Mouse (Mus musculus) right cerebral cortex, adult 18-20 months (tissue): Measurements from ENCODE around the gene Ak1.

Source experiments
- DNase-seq: peaks from one replicate; pipeline ENCODE4 v3.0.0; 2022; ENCODE audit warnings: mixed read lengths

Gene Ak1

DNA sequence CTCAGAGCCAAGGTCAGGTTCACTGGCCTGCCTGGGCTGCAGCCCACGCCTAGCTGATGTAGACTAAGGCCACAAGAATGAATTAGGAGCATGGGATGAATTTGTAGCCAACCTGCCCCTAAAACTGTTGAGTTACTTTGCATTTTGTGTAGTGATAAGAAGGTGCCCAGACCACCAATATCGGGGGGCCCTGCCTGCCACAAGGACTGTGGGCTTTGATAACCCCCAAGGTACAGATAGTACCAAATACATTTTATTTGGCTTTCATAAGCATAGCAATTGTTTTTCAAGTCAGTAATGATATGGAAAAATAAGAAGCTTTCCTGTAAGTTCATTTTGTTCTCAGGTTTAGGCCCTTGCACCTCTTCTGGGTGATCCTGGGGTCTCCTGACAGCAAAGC is 37.3 kb downstream of the Ak1 start:
- no peak for DNase-seq

DNA sequence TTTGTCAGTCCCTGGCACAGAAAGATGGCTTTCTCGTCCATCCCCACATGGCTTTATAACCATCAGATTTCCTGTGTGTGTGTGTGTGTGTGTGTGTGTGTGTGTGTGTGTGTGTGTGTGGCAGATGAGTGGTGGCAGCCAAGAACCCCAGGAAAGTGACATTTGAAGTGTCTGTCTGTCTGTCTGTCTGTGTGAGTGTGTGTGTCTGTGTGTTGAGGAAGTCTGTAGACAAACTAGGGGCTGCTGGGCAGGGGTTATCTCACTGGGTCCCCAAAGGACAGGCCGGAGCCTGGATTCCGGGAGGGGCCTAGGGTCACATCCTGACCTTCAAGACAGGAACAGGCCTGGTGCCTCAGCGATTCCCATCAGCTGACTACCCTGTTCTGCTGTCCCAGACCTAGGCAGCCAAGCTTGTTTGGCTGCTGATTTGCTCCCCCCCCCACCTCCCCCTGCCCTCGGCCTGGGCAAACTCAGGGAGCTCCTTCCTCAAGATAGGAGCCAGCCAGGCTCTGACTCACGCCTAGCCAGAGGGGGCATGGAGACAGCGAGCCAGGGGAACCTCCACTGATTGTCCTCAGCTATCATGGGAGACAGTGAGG is 40.0 kb downstream of the Ak1 start:
- no peak for DNase-seq

DNA sequence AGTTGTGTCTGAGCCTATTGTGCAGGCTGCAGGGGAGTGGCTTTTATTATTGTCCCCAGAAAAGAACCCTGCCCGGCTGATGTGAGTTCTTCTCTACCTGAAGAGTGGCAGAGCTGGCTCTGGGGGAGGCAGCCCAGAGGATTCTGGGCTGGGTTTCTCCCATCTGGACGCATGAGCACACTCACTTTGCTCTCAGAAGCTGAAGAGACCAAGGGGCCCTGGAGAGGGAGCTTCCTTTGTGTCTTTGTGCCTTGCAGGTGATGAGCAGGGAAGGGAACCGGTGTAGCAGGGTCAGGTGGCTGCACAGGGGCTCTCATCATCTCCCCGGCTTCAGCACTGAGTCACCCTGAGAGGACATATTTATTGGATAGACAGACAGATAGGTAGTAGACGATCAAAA is 40.7 kb downstream of the Ak1 start:
- DNase-seq: no peak

DNA sequence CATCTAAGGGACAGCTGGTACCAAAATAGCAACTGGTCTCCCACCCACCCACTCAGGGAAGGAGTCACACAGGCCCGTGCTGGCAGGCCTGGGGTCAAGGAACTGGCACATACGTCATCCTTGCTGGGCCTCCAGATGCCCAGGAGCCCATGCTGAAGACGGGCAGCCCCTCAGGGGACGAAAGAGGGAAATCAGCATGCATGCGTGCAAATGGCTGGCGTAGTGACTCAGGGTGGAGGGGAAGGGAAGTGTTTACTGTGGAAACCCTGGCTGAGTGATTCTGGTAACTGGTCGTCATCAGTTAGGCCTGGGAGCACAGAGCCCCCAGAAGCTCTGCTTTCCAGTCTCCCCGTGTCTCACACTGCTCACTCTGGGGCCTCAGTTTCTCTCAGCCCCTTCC is 43.8 kb downstream of the Ak1 start:
- no peak for DNase-seq

DNA sequence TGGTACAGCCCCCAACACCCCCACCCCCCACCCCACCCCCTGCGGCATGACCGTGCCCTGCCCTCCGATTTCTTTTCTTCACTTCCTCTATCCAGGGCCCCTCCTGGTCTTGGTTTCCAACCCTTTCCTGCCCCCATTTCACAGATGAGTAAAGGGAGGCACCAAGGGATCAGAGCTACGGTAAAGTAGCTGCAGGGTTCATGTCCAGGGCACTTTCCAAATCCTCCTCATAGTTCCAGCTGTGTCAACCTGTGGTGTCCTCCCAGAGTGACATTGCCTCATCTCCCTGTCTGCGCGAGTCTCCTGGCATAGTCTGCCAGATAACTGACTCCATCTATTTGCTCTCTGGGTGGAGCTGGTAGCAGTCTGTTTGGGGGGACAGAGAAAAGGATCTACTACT is 44.3 kb downstream of the Ak1 start:
- DNase-seq: no peak

DNA sequence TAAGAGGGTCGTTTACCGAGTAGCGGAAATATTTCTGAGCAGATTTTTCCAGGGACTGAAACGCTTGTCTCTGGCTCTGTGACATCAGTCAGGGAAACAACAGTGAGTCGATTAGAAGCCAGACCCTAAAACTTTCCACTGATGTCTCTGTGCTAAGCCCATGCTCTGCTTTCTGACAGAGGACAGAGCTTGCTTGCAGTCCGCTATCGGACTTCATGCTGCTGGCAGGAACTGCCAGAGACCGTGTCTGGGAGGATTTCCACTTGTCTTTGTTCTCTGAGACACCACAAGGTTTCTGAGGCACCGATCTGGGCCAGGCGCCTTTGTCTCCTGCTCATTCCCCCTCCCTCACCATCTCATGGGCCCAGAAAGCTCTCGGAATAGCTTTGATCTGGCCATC is 46.2 kb downstream of the Ak1 start:
- DNase-seq: no peak

DNA sequence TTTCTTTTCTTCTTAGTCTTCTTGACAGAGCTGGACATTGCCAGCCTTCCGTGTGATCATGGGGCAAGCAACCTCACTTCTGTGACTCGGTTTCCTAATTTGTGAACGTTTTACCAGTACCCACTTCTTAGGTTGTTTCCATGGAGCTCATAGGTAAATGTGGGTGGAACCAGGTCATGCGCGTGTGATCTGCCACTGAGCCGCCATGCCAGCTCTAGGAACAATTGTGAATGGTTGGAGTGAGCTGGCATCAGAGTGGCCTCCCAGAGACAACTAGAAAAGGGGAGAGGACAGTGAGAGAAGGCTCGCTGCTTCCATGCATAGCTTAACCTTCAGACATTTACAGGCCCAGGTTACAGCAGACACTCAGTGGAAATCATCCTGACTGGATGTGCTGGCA is 46.6 kb downstream of the Ak1 start:
- no peak for DNase-seq

DNA sequence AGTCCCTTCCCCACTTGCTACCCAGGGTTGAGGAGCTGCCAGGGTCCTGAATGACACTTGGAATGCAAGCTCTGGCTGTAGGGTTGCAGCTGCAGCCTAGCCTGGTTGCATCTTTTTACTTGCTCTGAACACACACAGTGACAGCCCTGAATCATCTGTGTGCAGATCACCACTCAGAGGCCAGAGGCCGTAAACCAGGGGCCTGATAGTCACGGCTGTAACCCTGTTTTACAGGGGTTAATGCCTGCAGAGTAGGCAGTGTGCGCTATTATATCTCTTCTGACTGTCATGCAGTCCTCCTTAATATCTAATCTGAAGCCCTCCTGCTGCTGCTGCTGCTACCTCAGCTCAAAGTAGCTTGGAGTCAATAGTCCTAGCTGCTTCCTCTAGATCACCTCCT is 48.3 kb downstream of the Ak1 start:
- no peak for DNase-seq

DNA sequence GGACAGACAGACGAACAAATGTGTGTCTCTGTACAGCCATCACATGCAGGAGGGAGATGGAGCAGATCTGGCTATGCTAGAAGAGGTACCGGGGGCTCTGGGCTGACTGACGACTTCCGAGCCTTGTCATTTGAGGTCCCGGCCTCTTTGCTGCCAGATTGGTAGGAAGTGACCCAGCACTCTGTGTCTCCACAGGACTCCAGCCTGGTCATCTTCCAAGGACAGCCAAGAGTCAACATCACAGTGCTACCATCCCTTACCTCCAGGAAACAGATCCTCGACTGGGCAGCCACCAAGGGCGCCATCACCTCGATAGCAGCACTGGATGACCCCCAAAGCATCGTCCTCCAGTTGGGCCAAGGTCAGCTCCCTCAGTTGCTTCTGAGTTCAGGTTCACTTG is 49.6 kb downstream of the Ak1 start:
- DNase-seq: no peak

DNA sequence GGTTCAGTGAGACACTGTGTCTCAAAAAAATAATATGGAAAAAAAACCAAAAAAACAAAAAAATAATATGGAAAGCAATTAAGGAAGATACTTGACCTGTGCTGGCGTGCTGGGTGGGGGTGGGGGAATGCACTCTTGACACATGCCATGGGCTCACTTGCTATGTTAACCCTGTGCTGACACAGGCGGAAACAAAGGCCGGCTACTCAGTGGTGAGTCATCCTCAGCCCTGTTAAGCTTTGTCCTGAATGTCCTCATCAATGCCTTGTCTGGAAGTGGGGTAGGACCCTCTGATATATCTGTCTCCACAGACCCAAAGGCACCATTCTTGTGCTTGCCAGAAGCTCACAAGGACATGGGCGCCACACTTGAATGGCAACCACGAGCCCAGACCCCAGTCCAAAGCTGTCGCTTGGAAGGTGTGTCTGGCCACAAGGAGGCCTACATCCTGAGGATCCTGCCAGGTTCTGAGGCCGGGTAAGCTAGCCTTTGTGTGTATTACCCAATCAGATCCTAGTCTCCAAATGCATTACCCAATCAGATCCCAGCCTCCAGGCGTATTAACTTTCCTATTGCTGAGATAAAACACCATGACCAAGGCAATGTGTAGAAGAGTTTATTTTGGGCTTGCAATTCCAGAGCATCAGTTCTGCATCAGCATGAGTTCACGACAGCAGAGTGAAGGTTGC is 50.5 kb downstream of the Ak1 start:
- no peak for DNase-seq

DNA sequence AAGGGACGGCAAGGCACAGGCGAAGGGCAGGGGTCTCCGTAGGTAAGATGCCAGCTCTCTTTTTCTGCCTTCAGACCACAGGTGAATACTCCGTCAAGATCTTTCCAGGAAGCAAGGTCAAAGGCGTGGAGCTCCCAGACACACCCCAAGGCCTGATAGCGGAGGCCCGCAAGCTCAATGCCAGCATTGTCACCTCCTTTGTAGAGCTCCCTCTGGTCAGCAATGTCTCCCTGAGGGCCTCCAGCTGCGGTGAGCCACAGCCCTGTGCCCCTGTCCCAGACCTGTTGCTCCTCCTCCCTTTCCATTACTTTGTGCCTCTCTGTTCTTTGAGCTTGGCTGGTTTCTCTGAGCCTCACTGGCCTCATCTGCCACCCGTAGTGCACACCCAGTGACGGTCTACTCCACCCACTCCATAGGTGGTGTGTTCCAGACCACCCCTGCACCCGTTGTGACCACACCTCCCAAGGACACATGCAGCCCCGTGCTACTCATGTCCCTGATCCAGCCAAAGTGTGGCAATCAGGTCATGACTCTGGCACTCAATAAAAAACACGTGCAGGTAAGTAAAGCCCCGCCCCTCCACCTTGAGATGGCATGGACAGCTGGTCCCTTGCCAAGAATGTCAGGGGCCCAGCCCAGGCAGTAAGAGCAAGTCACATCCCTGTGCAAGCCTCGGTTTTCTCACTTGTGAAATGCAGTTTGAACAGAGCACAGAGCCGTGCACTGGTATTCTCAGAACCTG is 51.8 kb downstream of the Ak1 start:
- no peak for DNase-seq

DNA sequence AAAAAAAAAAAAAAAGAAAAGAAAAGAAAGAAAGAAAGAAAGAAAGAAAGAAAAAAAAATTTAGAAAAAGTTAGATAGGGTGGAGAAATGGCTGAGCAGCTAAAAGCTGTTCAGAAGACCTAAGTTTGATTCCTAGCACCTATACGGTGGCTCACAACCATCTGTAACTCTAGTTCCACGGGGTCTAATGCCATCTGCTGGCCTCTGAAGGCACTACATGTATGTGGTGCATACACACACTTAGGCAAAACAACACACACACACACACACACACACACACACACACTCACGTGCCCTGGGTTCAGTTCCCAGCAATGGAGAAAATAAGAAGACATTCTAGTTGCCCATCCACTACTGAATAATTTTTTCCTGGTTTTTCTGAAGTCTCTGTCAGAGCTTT is 55.3 kb downstream of the Ak1 start:
- no peak for DNase-seq

DNA sequence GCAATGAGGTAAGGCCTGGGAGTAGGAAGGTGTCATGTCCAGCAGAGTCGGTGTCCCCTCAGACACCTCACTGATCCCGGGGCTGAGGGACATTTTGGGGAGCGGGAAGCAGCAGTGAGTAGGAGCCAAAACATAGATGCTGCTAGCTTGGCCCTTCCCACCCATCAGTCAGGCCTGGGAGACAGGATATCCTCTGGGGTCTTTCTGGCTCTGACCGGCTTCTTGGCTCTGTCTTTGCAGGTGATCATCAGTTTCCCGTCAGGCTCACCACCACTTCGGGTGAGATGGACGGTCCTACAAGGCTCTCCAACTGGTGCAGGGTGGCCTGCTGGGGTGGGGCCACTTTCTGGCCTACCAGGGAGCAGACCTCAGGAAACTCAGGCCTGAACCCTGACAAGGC is 56.1 kb downstream of the Ak1 start:
- DNase-seq: no peak

DNA sequence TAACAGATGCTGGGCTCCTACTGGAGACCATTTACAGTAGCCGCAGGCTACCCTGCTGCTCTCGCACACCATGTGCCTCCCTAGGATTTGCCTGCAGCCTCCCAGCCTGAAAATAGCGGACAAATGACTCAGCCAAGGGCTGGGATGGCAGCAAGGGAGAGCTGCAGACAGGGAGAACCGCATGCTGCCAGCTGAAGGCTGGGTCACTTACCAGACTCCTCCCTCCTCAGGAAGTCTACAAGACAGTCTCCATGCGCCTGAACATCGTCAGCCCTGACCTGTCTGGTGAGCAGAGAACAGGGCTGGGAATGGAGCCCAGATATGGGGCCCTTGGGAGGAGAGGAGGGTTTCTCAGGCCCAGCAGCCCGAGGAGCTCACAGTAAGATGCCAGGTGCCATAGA is 58.5 kb downstream of the Ak1 start:
- peak; percentile 81 for DNase-seq

DNA sequence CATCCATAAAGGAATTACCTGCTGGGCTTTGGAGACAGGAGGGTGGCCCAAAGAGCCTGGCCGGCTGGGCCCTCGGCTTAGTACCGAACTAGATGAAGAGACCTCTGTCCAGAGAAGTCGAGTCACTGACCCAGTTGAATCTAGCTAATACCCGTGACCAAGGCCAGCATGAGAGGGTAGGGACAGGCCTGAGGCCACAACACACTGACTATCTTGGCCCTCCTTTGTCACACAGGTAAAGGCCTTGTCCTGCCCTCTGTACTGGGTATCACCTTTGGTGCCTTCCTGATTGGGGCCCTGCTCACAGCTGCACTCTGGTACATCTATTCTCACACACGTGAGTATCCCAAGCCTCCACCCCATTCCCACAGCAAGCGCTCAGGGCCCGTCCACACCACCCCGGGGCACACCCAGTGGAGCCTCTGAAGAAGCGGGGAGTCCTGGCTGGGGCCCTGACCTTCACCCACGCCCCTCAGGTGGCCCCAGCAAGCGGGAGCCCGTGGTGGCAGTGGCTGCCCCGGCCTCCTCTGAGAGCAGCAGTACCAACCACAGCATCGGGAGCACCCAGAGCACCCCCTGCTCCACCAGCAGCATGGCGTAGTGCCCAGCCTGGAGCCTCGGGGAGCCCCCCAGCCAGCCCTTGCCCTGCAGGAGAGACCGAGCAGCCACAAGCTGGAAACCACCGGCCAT is 59.5 kb downstream of the Ak1 start:
- DNase-seq: no peak

DNA sequence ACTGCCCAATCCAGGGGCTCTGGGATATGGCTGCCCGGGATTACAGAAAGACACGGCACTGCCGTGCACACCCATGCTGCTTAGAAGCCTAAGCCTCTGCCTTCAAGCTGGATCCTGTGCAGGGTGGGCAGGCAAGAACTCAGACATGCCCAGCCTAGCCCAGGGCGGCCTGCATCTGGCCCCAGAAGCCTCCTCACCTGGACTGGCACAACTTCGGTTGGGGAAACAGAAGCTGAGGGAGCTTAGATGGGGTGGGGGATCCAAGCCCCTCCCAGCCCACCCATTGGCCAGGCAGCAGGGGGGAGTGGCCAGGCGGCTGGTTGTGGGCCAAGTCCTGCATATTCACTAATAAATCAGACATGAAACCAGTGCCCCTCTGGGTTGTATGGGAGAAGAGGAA is 60.2 kb downstream of the Ak1 start:
- no peak for DNase-seq

DNA sequence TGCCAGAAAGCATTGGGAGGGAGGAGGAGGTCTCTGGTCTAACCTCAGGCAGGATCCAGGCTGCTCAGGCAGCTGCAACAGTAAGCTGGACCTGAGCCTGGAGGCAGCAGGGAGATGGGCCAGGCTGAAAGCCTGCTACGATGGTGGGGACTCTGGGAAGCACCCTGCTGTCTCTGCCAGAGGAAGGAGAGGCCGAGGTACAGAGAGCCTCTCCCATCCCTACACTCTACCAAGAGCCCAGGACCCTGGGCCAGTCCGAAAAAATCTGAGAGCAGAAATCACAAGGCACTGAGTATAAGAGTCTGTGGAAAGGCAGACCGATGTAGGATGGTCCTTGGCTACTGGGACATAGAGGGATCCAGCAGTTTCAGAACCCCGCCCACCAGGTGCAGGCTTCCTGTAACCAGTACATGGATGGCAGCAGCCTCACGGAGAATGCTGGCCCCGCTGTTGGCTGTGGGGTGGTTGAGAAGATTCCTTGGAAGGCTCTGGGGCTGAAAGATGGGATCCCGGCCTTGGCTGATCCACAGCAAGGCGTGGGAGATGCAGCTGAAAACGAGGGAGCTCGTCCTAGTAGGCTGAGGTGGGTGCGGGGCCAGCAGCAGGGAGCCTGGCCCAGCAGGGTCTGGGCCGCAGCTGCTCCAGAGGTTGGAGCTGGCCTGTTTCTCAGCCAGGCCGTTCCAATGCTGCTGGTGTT is 61.3 kb downstream of the Ak1 start:
- DNase-seq: no peak

DNA sequence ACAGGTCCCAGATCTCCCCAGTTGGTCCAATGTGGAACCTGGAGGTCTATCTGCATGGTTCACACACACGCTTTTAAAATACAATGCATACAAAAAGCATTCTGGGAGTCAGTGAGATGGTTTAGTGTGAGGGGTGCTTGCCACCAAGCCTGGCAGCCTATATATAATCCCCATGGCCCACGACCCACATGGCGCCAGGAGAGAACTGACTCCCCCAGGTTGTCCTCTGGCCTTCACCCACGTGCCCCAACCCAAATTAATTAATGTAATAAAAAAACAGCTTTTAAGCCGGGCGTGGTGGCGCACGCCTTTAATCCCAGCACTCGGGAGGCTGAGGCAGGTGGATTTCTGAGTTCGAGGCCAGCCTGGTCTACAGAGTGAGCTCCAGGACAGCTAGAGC is 62.1 kb downstream of the Ak1 start:
- no peak for DNase-seq
